Mouse (Mus musculus): Measurements from ENCODE around the gene Gm7247. TPM values are rescaled to one million over a fixed set of nuclear protein-coding genes. Genes with fewer than 3 reads are reported as not detected.
A peak's percentile ranks its signal among the peaks of the same experiment; 100 is the strongest.
"Not testable (repeated sequence)": the region's sequence is repeated elsewhere in the genome, so short reads cannot be mapped to it uniquely, and the experiment has no call there.

The Gm7247 gene
- total and polyA plus RNA-seq, 2 experiments = not detected

DNA sequence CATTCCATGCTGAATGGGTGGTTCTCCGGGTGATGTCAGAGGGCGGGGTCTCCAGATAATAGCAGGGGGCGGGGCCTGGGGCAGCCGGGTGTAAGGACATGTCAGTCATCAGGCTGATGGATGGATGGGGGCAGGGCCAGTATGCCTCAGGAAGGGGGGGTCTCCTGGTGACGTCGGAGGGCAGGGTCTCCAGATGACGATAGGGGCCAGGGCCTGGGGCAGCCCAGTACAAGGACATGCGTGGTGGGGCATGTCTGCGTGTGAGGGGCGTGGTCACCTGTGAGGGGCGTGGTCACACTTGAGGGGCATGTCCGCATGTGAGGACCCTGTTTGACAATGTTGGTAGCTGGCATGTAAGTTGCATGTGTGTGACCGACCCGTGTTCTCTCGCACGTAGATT, 73.0 kb downstream of the Gm7247 start:
- Histone ChIP-seq H3K79me2 (ENCODE audit: control insufficient read depth, insufficient read depth, low read length) (no peaks in the 10 kb centered on the region), H3K9ac (ENCODE audit: low read depth, low read length) (no peak overlapping the region), H3K4me1 (ENCODE audit: control insufficient read depth, insufficient read depth, low read length) (no peaks in the 10 kb centered on the region), H3K27me3 (ENCODE audit: control insufficient read depth, insufficient read depth, low read length) (no peaks in the 10 kb centered on the region; the same call in 1 of the 2 replicates), H3K27ac (replicated peaks; ENCODE audit: insufficient read depth, low read depth, low read length) (no peak overlapping the region), H3K36me3 (ENCODE audit: control insufficient read depth, insufficient read depth, low read length) (no peaks in the 10 kb centered on the region), H3K4me3 (ENCODE audit: insufficient read depth, low read depth, low read length) (no peak overlapping the region)
- DNase-seq (ENCODE audit: extremely low read depth, low read depth, low spot score) = no peak
- WGBS = 91% methylated on average over 16 of the region's 16 CpGs
- no peak for TF ChIP-seq CTCF (IDR thresholded peaks at IDR 0.05; ENCODE audit: low read depth, low read length)
- no peak for TF ChIP-seq POLR2A (IDR thresholded peaks at IDR 0.05; ENCODE audit: extremely low read depth, insufficient read depth, low read length)

DNA sequence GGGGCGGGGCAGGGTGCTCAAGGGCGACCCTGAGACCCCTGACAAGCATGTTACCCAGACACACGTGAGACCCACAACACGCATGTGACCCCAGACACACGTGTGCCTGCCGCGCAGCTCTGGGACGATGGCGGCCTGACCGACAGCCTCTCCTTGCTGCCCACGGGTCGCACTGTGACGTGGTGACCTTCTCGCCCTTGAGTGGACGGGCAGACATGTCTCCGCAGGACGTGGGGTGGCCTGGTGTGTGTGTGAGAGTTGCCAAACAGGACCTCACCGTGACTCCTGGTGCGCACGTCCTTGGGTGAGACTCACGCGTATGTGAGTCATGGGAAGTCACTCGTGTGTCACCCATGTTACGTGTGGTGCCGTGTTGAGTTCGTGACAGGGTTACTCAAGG, 73.5 kb downstream of the Gm7247 start:
- Histone ChIP-seq H3K27me3 (ENCODE audit: control insufficient read depth, insufficient read depth, low read length) (no peaks in the 10 kb centered on the region; the same call in 1 of the 2 replicates), H3K4me1 (ENCODE audit: control insufficient read depth, insufficient read depth, low read length) (no peaks in the 10 kb centered on the region), H3K9ac (ENCODE audit: low read depth, low read length) (no peak overlapping the region), H3K36me3 (ENCODE audit: control insufficient read depth, insufficient read depth, low read length) (no peaks in the 10 kb centered on the region), H3K4me3 (ENCODE audit: insufficient read depth, low read depth, low read length) (no peak overlapping the region), H3K79me2 (ENCODE audit: control insufficient read depth, insufficient read depth, low read length) (no peaks in the 10 kb centered on the region), H3K27ac (replicated peaks; ENCODE audit: insufficient read depth, low read depth, low read length) (no peak overlapping the region)
- TF ChIP-seq POLR2A (IDR thresholded peaks at IDR 0.05; ENCODE audit: extremely low read depth, insufficient read depth, low read length) (no peak), CTCF (IDR thresholded peaks at IDR 0.05; ENCODE audit: low read depth, low read length) (no peak)
- WGBS = 97% methylated on average over 26 of the region's 26 CpGs
- no peak for DNase-seq (ENCODE audit: extremely low read depth, low read depth, low spot score)

DNA sequence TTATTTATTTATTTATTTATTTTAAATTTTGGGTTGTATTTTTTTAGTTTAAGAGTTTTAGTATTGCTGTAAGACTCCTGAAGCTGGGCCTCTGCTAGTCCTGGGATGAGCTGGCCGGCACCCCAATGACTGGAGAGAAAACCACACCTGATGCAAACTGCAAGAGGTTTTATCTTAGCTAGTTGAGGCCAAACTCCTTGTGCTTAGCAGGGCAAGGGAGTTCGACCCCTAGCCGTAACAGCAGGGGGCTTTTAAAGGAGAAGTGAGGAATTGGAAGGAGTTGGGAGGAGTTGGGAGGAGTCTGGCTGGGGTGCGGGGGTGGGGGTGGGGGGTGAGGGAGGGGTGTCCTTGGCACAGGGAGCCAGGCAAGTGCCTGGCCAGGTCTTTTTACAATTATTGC, 77.4 kb downstream of the Gm7247 start:
- no peak overlapping the region for H3K4me3 ChIP-seq (ENCODE audit: insufficient read depth, low read depth, low read length)
- H3K27ac ChIP-seq (replicated peaks; ENCODE audit: insufficient read depth, low read depth, low read length) = no peak overlapping the region
- no peaks in the 10 kb centered on the region for H3K4me1 ChIP-seq (ENCODE audit: control insufficient read depth, insufficient read depth, low read length)
- TF ChIP-seq POLR2A (IDR thresholded peaks at IDR 0.05; ENCODE audit: extremely low read depth, insufficient read depth, low read length) = no peak
- no peak for TF ChIP-seq CTCF (IDR thresholded peaks at IDR 0.05; ENCODE audit: low read depth, low read length)
- H3K79me2 ChIP-seq (ENCODE audit: control insufficient read depth, insufficient read depth, low read length) = no peaks in the 10 kb centered on the region
- H3K9ac ChIP-seq (ENCODE audit: low read depth, low read length) = no peak overlapping the region
- H3K36me3 ChIP-seq (ENCODE audit: control insufficient read depth, insufficient read depth, low read length) = no peaks in the 10 kb centered on the region
- 93% methylated on average over 4 of the region's 4 CpGs for WGBS
- no peaks in the 10 kb centered on the region; the same call in 1 of the 2 replicates for H3K27me3 ChIP-seq (ENCODE audit: control insufficient read depth, insufficient read depth, low read length)
- DNase-seq (ENCODE audit: extremely low read depth, low read depth, low spot score) = no peak

DNA sequence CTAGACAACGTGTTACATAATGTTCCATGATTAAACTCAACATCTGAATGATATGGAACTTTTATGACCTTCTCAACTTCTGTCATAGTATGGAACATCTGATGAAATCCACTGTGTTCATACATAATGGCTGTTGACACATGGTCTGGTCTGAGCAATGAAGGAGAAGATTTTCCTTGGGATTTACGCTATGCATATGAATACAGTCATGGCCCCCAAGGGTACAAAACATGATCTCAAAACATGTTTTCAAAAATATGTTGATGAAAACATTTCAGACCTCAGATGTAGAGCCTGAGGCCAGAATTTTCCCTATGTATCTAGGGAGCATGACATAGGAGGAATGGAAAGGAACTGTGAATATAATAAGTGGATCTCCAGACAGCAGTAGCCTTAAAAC, 90.0 kb downstream of the Gm7247 start, which contains the start of gene Vmn2r89:
Gene Vmn2r89, plus strand, starts transcription at position 301 of the 400 bp plus-strand sequence.
- not testable (repeated sequence) for H3K79me2 ChIP-seq (ENCODE audit: control insufficient read depth, insufficient read depth, low read length)

DNA sequence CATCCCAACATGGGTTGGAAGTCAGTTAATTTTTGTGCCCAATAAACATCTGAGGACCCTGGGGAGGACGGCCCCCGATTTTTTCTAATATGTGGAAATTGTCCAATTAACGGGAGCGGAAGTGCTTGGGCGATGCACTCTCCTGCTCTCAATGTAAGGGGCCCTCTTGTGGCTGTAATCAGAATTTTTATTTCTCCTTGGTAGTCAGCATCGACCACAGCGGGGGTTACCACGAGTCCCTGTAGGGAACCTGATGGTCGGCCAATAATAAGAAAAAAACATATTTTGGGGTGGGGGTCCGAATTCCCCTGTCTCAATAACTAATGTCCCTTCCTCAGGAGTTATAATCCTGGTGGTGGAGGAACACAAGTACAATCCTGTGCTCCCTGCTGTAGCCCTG, 118.7 kb downstream of the Gm7247 start:
- DNase-seq (ENCODE audit: extremely low read depth, low read depth, low spot score) = peak; percentile 20
- not testable (repeated sequence) for H3K4me1 ChIP-seq (ENCODE audit: control insufficient read depth, insufficient read depth, low read length); H3K27me3 ChIP-seq (ENCODE audit: control insufficient read depth, insufficient read depth, low read length); H3K79me2 ChIP-seq (ENCODE audit: control insufficient read depth, insufficient read depth, low read length); H3K27ac ChIP-seq (replicated peaks; ENCODE audit: insufficient read depth, low read depth, low read length); H3K36me3 ChIP-seq (ENCODE audit: control insufficient read depth, insufficient read depth, low read length); H3K9ac ChIP-seq (ENCODE audit: low read depth, low read length); H3K4me3 ChIP-seq (ENCODE audit: insufficient read depth, low read depth, low read length)
- WGBS = 84% methylated on average over 10 of the region's 10 CpGs

More for the DNA sequence above, 90.0 kb downstream of the Gm7247 start, which contains the start of gene Vmn2r89:
- H3K27me3 ChIP-seq (ENCODE audit: control insufficient read depth, insufficient read depth, low read length); H3K9ac ChIP-seq (ENCODE audit: low read depth, low read length); H3K36me3 ChIP-seq (ENCODE audit: control insufficient read depth, insufficient read depth, low read length); H3K4me3 ChIP-seq (ENCODE audit: insufficient read depth, low read depth, low read length); DNase-seq (ENCODE audit: extremely low read depth, low read depth, low spot score); H3K4me1 ChIP-seq (ENCODE audit: control insufficient read depth, insufficient read depth, low read length); H3K27ac ChIP-seq (replicated peaks; ENCODE audit: insufficient read depth, low read depth, low read length): not testable (repeated sequence)
- 75% methylated on average over 2 of the region's 2 CpGs for WGBS

DNA sequence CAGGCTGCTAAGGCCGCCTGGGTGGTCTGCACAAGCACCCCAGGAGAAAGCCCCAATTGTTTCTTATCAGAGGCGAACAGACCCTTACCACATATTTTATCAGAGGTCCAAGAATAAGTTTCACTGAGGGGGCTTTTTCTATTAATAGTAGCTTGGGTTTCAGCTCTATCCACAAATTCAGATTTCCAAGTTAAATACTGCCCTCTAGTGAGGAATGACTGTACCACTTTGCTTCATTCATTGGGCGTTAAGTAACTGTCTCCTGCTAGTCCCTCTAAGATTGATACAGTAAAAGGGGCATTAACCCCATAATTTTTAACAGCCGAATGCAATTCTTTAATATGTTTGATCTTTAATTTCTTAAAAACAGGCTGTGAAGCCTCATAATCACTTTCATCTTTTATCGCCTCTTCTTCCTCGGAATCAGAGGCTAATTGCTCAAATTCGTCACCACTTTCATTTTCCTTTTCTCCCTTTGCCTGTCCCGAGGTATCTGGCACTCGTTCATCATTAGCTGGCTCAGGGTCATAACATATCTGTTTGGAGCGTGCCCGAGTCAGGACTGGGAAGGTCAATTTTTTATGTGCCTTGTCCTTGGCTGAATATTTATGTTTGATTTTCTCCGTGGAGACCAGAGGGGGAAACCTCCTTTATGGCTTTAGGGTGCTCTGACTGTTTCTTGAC, 119.9 kb downstream of the Gm7247 start:
- not testable (repeated sequence) for H3K9ac ChIP-seq (ENCODE audit: low read depth, low read length); H3K27me3 ChIP-seq (ENCODE audit: control insufficient read depth, insufficient read depth, low read length); H3K27ac ChIP-seq (replicated peaks; ENCODE audit: insufficient read depth, low read depth, low read length); H3K79me2 ChIP-seq (ENCODE audit: control insufficient read depth, insufficient read depth, low read length); H3K36me3 ChIP-seq (ENCODE audit: control insufficient read depth, insufficient read depth, low read length); H3K4me1 ChIP-seq (ENCODE audit: control insufficient read depth, insufficient read depth, low read length)
- 72% methylated on average over 12 of the region's 12 CpGs for WGBS
- DNase-seq (ENCODE audit: extremely low read depth, low read depth, low spot score) = peak; percentile 74
- peak overlapping the region; percentile 35 for H3K4me3 ChIP-seq (ENCODE audit: insufficient read depth, low read depth, low read length)

Measured in liver, adult 2 months (tissue).